Mouse (Mus musculus) cerebellum, adult 11 months (tissue): Measurements from ENCODE around the gene Igf2bp3.

ENCODE experiments used
- DNase-seq: peaks from one replicate; pipeline ENCODE4 v3.0.0; 2022

The Igf2bp3 gene

GRCm38 (mm10) chr6:49057053-49058021 is 157.4 kb downstream of the Igf2bp3 start:
- peak; percentile 58 for DNase-seq

- DNase-seq, result no peak
Observed at GRCm38 (mm10) chr6:49056009-49056408, 158.7 kb downstream of the Igf2bp3 start.

- no peak for DNase-seq
Observed at GRCm38 (mm10) chr6:49055256-49055733, 159.5 kb downstream of the Igf2bp3 start.

GRCm38 (mm10) chr6:49052191-49052590 is 162.6 kb downstream of the Igf2bp3 start:
- DNase-seq, result no peak

- DNase-seq, result no peak
Observed at GRCm38 (mm10) chr6:49050677-49051410, 163.9 kb downstream of the Igf2bp3 start.

- no peak for DNase-seq
Observed at GRCm38 (mm10) chr6:49048395-49048794, 166.4 kb downstream of the Igf2bp3 start.

GRCm38 (mm10) chr6:49047848-49048247 is 166.9 kb downstream of the Igf2bp3 start:
- no peak for DNase-seq

- DNase-seq, result no peak
Observed at GRCm38 (mm10) chr6:49046976-49047375, 167.8 kb downstream of the Igf2bp3 start.

GRCm38 (mm10) chr6:49046502-49046901 is 168.3 kb downstream of the Igf2bp3 start:
- no peak for DNase-seq

- peak; percentile 9 for DNase-seq
Observed at GRCm38 (mm10) chr6:49039470-49040180, 175.1 kb downstream of the Igf2bp3 start.

GRCm38 (mm10) chr6:49037268-49037662 is 177.5 kb downstream of the Igf2bp3 start:
- DNase-seq, result no peak

GRCm38 (mm10) chr6:49036275-49037267 is 178.2 kb downstream of the Igf2bp3 start, which contains the start of gene Gpnmb:
Gene Gpnmb (plus strand): TSS chr6:49036546.
- DNase-seq, result no peak
